Mouse (Mus musculus): Measurements from ENCODE around the gene Cacna1c. TPM values are rescaled to one million over a fixed set of nuclear protein-coding genes. Genes with fewer than 3 reads are reported as not detected.

The Cacna1c gene
- polyA plus RNA-seq, 1 experiment = 1.0 TPM

DNA sequence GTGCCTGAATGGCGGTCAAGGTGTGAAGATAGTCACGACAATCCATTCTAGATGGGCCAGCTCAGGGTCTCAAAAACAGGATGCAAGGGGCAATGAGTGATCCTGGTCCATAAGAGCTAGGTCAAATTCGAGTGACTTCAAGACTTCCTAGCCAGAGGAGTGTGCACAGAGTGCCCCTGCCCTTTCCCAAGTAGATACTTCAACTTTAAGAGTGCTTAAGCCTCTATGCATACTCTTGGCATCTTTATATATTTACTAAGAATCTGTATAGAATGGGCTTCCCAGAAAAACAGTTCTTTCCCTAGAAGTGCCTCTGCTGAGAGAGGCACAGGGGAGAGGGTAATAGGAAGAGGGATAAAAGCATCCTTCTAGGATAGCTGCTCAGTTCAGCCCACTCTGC, 153.4 kb downstream of the Cacna1c start:
- Histone ChIP-seq H3K36me3 (ENCODE audit: control insufficient read depth, insufficient read depth, low read length, poor library complexity, severe bottlenecking) (no peaks in the 10 kb centered on the region), H3K27me3 (ENCODE audit: control insufficient read depth, insufficient read depth, low read length, poor library complexity, severe bottlenecking) (no peaks in the 10 kb centered on the region), H3K4me3 (ENCODE audit: low read depth, low read length) (no peak overlapping the region), H3K9ac (ENCODE audit: low read depth, poor library complexity, severe bottlenecking) (no peak overlapping the region), H3K27ac (ENCODE audit: insufficient read depth, low read length) (no peak overlapping the region), H3K4me1 (ENCODE audit: control insufficient read depth, insufficient read depth, low read length) (no peaks in the 10 kb centered on the region), H3K9me3 (replicated peaks; ENCODE audit: control insufficient read depth, insufficient read depth, low read length, poor library complexity, severe bottlenecking) (no peaks in the 10 kb centered on the region)
- TF ChIP-seq CTCF (IDR thresholded peaks at IDR 0.05; ENCODE audit: low read depth, low read length) = no peak

DNA sequence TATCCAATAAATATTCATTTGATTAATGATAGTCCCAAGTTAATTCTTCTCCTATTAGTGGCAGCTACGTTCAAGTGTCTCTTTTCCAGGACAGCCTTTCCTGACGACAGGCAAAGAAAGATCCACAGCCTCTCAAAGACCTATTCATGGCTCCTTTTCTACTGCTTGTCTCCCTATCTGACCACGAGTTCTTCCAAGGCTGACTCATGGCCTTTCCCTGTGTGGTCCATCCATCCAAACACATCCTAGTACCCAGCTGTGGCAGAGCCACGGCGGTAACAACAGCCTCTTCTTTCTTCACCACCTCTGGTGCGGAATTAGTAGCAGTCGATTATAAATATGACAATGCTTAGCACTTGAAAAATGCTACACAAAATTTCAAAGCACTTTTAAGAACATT, 155.3 kb downstream of the Cacna1c start:
- TF ChIP-seq EP300 (IDR thresholded peaks at IDR 0.05; ENCODE audit: insufficient read depth, low read depth, low read length) (no peak), POLR2A (IDR thresholded peaks at IDR 0.05; ENCODE audit: insufficient read depth, low read length) (no peak), CTCF (IDR thresholded peaks at IDR 0.05; ENCODE audit: low read depth, low read length) (no peak)

GRCm38 (mm10) chr6:119039815-119040214, 156.4 kb downstream of the Cacna1c start:
- Histone ChIP-seq H3K36me3 (ENCODE audit: control insufficient read depth, insufficient read depth, low read length, poor library complexity, severe bottlenecking) (no peaks in the 10 kb centered on the region), H3K4me3 (ENCODE audit: low read depth, low read length) (no peak overlapping the region), H3K9ac (ENCODE audit: low read depth, poor library complexity, severe bottlenecking) (no peak overlapping the region), H3K27me3 (ENCODE audit: control insufficient read depth, insufficient read depth, low read length, poor library complexity, severe bottlenecking) (no peaks in the 10 kb centered on the region), H3K9me3 (replicated peaks; ENCODE audit: control insufficient read depth, insufficient read depth, low read length, poor library complexity, severe bottlenecking) (no peaks in the 10 kb centered on the region), H3K27ac (ENCODE audit: insufficient read depth, low read length) (no peak overlapping the region), H3K4me1 (ENCODE audit: control insufficient read depth, insufficient read depth, low read length) (no peaks in the 10 kb centered on the region)
- TF ChIP-seq CTCF (IDR thresholded peaks at IDR 0.05; ENCODE audit: low read depth, low read length) (no peak), EP300 (IDR thresholded peaks at IDR 0.05; ENCODE audit: insufficient read depth, low read depth, low read length) (no peak), POLR2A (IDR thresholded peaks at IDR 0.05; ENCODE audit: insufficient read depth, low read length) (no peak)

More for the DNA sequence above, 155.3 kb downstream of the Cacna1c start:
- Histone ChIP-seq H3K4me1 (ENCODE audit: control insufficient read depth, insufficient read depth, low read length) (no peaks in the 10 kb centered on the region), H3K36me3 (ENCODE audit: control insufficient read depth, insufficient read depth, low read length, poor library complexity, severe bottlenecking) (no peaks in the 10 kb centered on the region), H3K4me3 (ENCODE audit: low read depth, low read length) (no peak overlapping the region), H3K27me3 (ENCODE audit: control insufficient read depth, insufficient read depth, low read length, poor library complexity, severe bottlenecking) (no peaks in the 10 kb centered on the region), H3K9ac (ENCODE audit: low read depth, poor library complexity, severe bottlenecking) (no peak overlapping the region), H3K9me3 (replicated peaks; ENCODE audit: control insufficient read depth, insufficient read depth, low read length, poor library complexity, severe bottlenecking) (no peaks in the 10 kb centered on the region), H3K27ac (ENCODE audit: insufficient read depth, low read length) (no peak overlapping the region)

- TF ChIP-seq CTCF (IDR thresholded peaks at IDR 0.05; ENCODE audit: low read depth, low read length) (no peak), EP300 (IDR thresholded peaks at IDR 0.05; ENCODE audit: insufficient read depth, low read depth, low read length) (no peak), POLR2A (IDR thresholded peaks at IDR 0.05; ENCODE audit: insufficient read depth, low read length) (no peak)
- H3K27ac ChIP-seq (ENCODE audit: insufficient read depth, low read length) = no peak overlapping the region
Observed at GRCm38 (mm10) chr6:119039293-119039692, 156.9 kb downstream of the Cacna1c start.

DNA sequence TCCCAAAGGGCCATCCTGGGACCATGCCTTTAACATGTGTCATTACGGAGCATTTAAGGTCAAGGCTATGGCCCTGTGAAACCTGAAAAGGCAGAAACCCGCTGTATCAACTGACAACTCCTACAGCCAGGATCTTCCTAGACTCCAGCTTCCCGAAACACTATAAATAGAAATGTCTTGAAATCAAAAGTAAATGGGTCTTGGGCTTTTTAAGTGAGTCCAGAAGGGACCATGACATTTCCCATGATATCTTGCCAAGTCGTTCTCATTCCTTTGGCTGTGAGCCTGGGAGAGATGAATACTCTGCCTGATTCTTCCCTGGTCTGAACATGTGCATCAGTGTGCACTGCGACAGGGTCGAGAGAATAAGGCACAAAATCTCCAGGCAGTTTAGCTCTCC, 158.4 kb downstream of the Cacna1c start:
- no peak for TF ChIP-seq POLR2A (IDR thresholded peaks at IDR 0.05; ENCODE audit: insufficient read depth, low read length)
- no peak for TF ChIP-seq EP300 (IDR thresholded peaks at IDR 0.05; ENCODE audit: insufficient read depth, low read depth, low read length)
- TF ChIP-seq CTCF (IDR thresholded peaks at IDR 0.05; ENCODE audit: low read depth, low read length) = no peak
- Histone ChIP-seq H3K27ac (ENCODE audit: insufficient read depth, low read length) (no peak overlapping the region), H3K9ac (ENCODE audit: low read depth, poor library complexity, severe bottlenecking) (no peak overlapping the region), H3K36me3 (ENCODE audit: control insufficient read depth, insufficient read depth, low read length, poor library complexity, severe bottlenecking) (no peaks in the 10 kb centered on the region), H3K4me1 (ENCODE audit: control insufficient read depth, insufficient read depth, low read length) (no peaks in the 10 kb centered on the region), H3K27me3 (ENCODE audit: control insufficient read depth, insufficient read depth, low read length, poor library complexity, severe bottlenecking) (no peaks in the 10 kb centered on the region), H3K9me3 (replicated peaks; ENCODE audit: control insufficient read depth, insufficient read depth, low read length, poor library complexity, severe bottlenecking) (no peaks in the 10 kb centered on the region), H3K4me3 (ENCODE audit: low read depth, low read length) (no peak overlapping the region)

More at GRCm38 (mm10) chr6:119039293-119039692, 156.9 kb downstream of the Cacna1c start:
- Histone ChIP-seq H3K9ac (ENCODE audit: low read depth, poor library complexity, severe bottlenecking) (no peak overlapping the region), H3K36me3 (ENCODE audit: control insufficient read depth, insufficient read depth, low read length, poor library complexity, severe bottlenecking) (no peaks in the 10 kb centered on the region), H3K27me3 (ENCODE audit: control insufficient read depth, insufficient read depth, low read length, poor library complexity, severe bottlenecking) (no peaks in the 10 kb centered on the region), H3K9me3 (replicated peaks; ENCODE audit: control insufficient read depth, insufficient read depth, low read length, poor library complexity, severe bottlenecking) (no peaks in the 10 kb centered on the region), H3K4me1 (ENCODE audit: control insufficient read depth, insufficient read depth, low read length) (no peaks in the 10 kb centered on the region), H3K4me3 (ENCODE audit: low read depth, low read length) (no peak overlapping the region)

- Histone ChIP-seq H3K36me3 (ENCODE audit: control insufficient read depth, insufficient read depth, low read length, poor library complexity, severe bottlenecking) (no peaks in the 10 kb centered on the region), H3K4me1 (ENCODE audit: control insufficient read depth, insufficient read depth, low read length) (no peaks in the 10 kb centered on the region), H3K4me3 (ENCODE audit: low read depth, low read length) (no peak overlapping the region), H3K27me3 (ENCODE audit: control insufficient read depth, insufficient read depth, low read length, poor library complexity, severe bottlenecking) (no peaks in the 10 kb centered on the region), H3K27ac (ENCODE audit: insufficient read depth, low read length) (no peak overlapping the region), H3K9me3 (replicated peaks; ENCODE audit: control insufficient read depth, insufficient read depth, low read length, poor library complexity, severe bottlenecking) (no peaks in the 10 kb centered on the region), H3K9ac (ENCODE audit: low read depth, poor library complexity, severe bottlenecking) (no peak overlapping the region)
- no peak for TF ChIP-seq POLR2A (IDR thresholded peaks at IDR 0.05; ENCODE audit: insufficient read depth, low read length)
- TF ChIP-seq EP300 (IDR thresholded peaks at IDR 0.05; ENCODE audit: insufficient read depth, low read depth, low read length) = no peak
- no peak for TF ChIP-seq CTCF (IDR thresholded peaks at IDR 0.05; ENCODE audit: low read depth, low read length)
Observed at GRCm38 (mm10) chr6:119037047-119037446, 159.2 kb downstream of the Cacna1c start.

All from ES-Bruce4 (cell line).